Mouse (Mus musculus) CD4-positive, CD25-positive, alpha-beta regulatory T cell (primary cell): Measurements from ENCODE around the gene Rtcb. TPM values are rescaled to one million over a fixed set of nuclear protein-coding genes. Genes with fewer than 3 reads are reported as not detected.

Experiments used
- polyA plus RNA-seq: library from polyadenylated mRNA; unstranded; fragments of 100-300 nt; shearing (Covaris generic); gene quantifications from one replicate; pipeline ENCODE4 v1.2.1, GENCODE M21; 2017

Gene Rtcb
- 145 TPM for polyA plus RNA-seq

DNA sequence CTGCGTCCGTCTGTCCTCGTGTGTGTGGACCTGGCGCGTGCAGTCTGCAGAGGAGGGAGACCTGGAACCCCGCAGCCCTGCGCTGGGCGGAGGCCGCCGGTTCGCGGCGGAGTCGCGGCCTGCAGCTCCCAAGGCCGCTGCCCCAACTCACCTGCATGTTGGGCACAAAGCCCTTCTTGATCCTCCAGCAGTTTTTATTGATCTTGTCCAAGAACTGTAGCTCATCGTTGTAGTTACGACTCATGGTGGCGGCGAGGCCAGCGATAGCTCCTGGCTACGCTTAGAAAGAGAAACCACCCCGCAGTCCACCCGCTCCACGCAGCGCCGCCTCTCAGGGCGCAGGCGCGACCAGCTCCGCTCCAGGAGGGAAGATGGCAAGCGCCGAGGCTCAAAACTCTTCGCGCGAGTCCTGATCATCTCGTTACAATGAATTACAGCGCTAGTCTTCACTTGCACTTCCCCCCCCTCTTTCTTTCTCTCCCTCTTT lies at the start of gene Rtcb:
Gene Rtcb, minus strand, starts transcription at position 360 of the 487 bp plus-strand sequence.

GRCm38 (mm10) chr10:85927676-85928445 lies 29.8 kb downstream of the Rtcb start, which contains the start of gene Ascl4:
Gene Ascl4 (plus strand): TSS chr10:85927681.

DNA sequence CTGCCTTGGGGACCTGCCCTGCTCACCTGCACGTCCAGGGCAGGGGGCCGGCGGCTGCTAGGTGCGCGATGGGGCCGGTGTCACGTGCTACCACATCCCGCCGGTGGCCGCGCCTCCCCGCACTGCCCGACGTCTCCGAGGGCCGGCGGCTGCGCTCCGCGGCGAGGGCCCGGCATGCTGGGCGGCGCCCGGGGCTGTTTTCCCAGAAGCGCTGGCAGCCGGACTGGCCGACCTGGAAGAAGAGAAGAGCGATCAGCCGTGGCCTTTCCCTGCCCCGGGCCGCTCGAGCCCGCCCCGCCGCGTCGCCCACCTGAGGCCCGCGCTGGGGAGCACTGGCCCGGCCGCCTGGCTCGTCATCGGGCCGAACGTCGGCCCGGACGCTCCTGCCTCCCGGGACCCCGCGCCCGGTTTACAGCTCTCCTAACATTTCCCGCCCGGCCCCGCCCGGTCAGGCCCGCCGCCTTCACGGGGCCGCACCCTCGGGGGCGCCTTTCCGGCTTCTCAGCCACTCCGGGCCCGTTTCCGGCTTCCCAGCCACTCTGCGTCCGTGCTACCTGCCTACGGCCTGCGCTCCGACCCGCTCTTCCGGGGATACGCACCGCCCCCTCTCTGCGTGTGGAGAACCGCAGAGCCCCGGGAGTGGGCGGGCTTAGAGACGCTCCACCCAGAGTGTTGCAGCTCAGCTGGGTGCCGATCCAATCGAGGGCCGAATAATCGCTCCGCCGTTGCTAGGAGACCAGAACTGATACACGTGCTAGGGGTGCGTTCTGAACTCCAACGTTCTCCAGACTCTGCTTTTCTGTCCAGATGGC lies 40.9 kb downstream of the Rtcb start, which contains the start of gene Prdm4:
Gene Prdm4, minus strand, starts transcription at position 645 of the 812 bp plus-strand sequence.

Other genes with a start within 250 kb of the Rtcb start
- gene Pwp1, start 128.3 kb downstream of the Rtcb start, polyA plus RNA-seq, result 62.2 TPM
- gene Prdm4, start 40.7 kb downstream of the Rtcb start, polyA plus RNA-seq, result 28.8 TPM
- not detected for gene Ascl4, start 30.1 kb downstream of the Rtcb start, polyA plus RNA-seq
- 0.16 TPM for gene Bpifc, start 54.1 kb upstream of the Rtcb start, polyA plus RNA-seq
- gene Fbxo7, start 64.1 kb upstream of the Rtcb start, polyA plus RNA-seq, result 62.7 TPM